Mouse (Mus musculus) C2C12 (cell line): ENCODE data around the gene Tent4a. TPM values are rescaled to one million over a fixed set of nuclear protein-coding genes. Genes with fewer than 3 reads are reported as not detected.

Experiments used
- H3K27me3 ChIP-seq: one replicate; pipeline ENCODE4 v1.6.1; 2011; ENCODE audit not compliant: control insufficient read depth, insufficient read depth, insufficient read length
- H3K36me3 ChIP-seq: one replicate; pipeline ENCODE4 v1.6.1; 2011; ENCODE audit not compliant: control insufficient read depth, insufficient read depth
- H3K4me3 ChIP-seq: one replicate; pipeline ENCODE4 v1.5.1; 2011; ENCODE audit warnings: mild to moderate bottlenecking, control low read depth; ENCODE audit not compliant: poor library complexity, insufficient read depth, severe bottlenecking
- H3K79me2 ChIP-seq: one replicate; pipeline ENCODE4 v1.6.1; 2011; ENCODE audit not compliant: control insufficient read depth, insufficient read depth
- H3K79me3 ChIP-seq: one replicate; pipeline ENCODE4 v1.6.1; 2011; ENCODE audit warnings: low read depth, control low read depth
- H3ac ChIP-seq: one replicate; pipeline ENCODE3; 2011; ENCODE audit warnings: low read depth; ENCODE audit not compliant: control insufficient read depth, insufficient read length
- CEBPB ChIP-seq: IDR thresholded peaks from one replicate; pipeline ENCODE4 v1.6.1; 2011; ENCODE audit warnings: low read depth, mild to moderate bottlenecking, control low read depth, moderate library complexity
- CTCF ChIP-seq: IDR thresholded peaks from one replicate; pipeline ENCODE4 v1.5.1; 2011; ENCODE audit not compliant: control insufficient read depth, insufficient read depth, insufficient read length
- FOSL1 ChIP-seq: IDR thresholded peaks from one replicate; pipeline ENCODE4 v1.8.0; 2011; ENCODE audit warnings: mild to moderate bottlenecking, low read length; ENCODE audit not compliant: poor library complexity, insufficient read depth, severe bottlenecking
- MAX ChIP-seq: IDR thresholded peaks from one replicate; pipeline ENCODE4 v1.6.1; 2011; ENCODE audit warnings: mild to moderate bottlenecking, control low read depth
- MYOD1 ChIP-seq: IDR thresholded peaks from one replicate; pipeline ENCODE4 v1.6.1; 2011; ENCODE audit warnings: low read depth; ENCODE audit not compliant: control insufficient read depth, insufficient read length
- MYOG ChIP-seq: IDR thresholded peaks from one replicate; pipeline ENCODE4 v1.6.1; 2011; ENCODE audit not compliant: control insufficient read depth, insufficient read length; ENCODE audit errors: extremely low read depth
- USF1 ChIP-seq: IDR thresholded peaks from one replicate; pipeline ENCODE4 v1.6.1; 2011; ENCODE audit warnings: low read depth, mild to moderate bottlenecking, control low read depth, moderate library complexity
- polyA plus RNA-seq: library from polyadenylated mRNA; unstranded; fragments of >200 nt; fragmentation: generic; extraction: Trizol; gene quantifications from one replicate; pipeline ENCODE4 v1.2.1, GENCODE M21; 2012; ENCODE audit warnings: missing spikeins

The Tent4a gene
- polyA plus RNA-seq, 1 experiment, result 19.2 TPM

DNA sequence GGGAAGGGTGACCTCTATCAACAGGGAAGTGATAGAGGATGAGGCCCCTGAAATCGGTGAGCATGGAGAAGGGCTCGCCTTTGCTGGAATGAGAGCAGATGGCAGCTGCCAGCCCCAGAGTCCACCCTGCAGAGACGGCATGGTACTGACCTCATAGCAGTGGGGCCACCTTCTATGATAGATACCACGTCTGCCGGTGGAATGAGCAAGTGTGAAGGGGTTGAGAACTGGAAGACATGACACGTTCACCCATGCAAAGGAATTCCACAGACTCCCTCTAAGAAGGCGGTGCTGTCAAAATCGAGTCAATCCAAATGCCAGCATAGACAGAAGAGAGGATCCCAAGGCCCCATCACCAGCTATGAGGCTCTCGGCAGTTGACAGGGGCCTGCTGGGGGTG is 19.8 kb upstream of the Tent4a start:
- H3K4me3 ChIP-seq, result no peak overlapping the region
- H3K27me3 ChIP-seq, result no peaks in the 10 kb centered on the region
- H3K36me3 ChIP-seq, result no peaks in the 10 kb centered on the region
- TF ChIP-seq MAX (no peak), CTCF (no peak), MYOG (no peak), MYOD1 (no peak), FOSL1 (no peak), CEBPB (no peak), USF1 (no peak)
- H3K79me3 ChIP-seq, result no peaks in the 10 kb centered on the region
- H3K79me2 ChIP-seq, result no peaks in the 10 kb centered on the region
- no peak overlapping the region for H3ac ChIP-seq

DNA sequence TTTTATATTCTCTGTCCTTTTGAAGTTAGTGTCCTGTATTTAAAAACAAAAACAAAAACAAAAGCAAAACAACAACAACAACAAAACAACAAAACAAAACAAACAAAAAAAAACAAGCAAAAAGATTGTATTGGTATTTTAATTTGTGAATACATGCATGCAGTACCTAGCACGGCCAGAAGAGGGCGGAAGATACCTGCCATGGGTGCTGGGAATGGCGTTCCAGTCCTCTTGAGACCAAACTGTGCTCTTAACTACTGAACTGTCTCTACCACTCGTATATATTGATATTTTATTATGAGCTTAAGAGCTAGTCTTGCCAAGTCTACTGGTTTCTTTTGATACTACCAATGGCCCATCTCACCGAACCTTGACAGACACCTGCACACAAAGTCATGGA is 18.6 kb upstream of the Tent4a start:
- Histone ChIP-seq H3K4me3 (no peak overlapping the region), H3K27me3 (no peaks in the 10 kb centered on the region), H3K79me3 (no peaks in the 10 kb centered on the region), H3K36me3 (no peaks in the 10 kb centered on the region), H3ac (no peak overlapping the region), H3K79me2 (no peaks in the 10 kb centered on the region)
- TF ChIP-seq CTCF, result no peak
- TF ChIP-seq MYOD1, result no peak
- no peak for TF ChIP-seq MAX
- TF ChIP-seq CEBPB, result no peak
- TF ChIP-seq USF1, result no peak
- TF ChIP-seq FOSL1, result no peak
- TF ChIP-seq MYOG, result no peak

DNA sequence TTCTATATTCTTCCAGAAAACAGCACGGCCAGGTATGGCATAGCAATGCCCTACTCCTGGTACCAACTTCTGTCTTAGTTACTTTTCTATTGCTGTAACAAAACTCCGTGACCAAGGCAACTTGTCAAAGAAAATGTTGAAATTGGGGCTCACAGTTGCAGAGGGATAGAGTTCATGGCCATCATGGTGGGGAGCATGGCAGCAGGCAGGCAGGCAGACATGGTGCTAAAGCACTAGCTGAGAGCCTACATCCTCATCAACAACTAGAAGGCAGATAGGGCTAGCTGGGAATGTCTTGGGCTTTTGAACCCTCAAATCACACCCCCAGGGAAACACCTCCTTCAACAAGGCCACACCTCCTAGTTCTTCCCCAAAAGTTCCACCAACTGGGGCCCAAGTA is 16.4 kb upstream of the Tent4a start:
- TF ChIP-seq FOSL1 (no peak), CTCF (no peak), CEBPB (no peak), MAX (no peak), MYOG (no peak), MYOD1 (no peak), USF1 (no peak)
- no peak overlapping the region for H3ac ChIP-seq
- H3K4me3 ChIP-seq, result no peak overlapping the region
- no peaks in the 10 kb centered on the region for H3K27me3 ChIP-seq
- no peaks in the 10 kb centered on the region for H3K79me2 ChIP-seq
- no peaks in the 10 kb centered on the region for H3K79me3 ChIP-seq
- no peaks in the 10 kb centered on the region for H3K36me3 ChIP-seq

DNA sequence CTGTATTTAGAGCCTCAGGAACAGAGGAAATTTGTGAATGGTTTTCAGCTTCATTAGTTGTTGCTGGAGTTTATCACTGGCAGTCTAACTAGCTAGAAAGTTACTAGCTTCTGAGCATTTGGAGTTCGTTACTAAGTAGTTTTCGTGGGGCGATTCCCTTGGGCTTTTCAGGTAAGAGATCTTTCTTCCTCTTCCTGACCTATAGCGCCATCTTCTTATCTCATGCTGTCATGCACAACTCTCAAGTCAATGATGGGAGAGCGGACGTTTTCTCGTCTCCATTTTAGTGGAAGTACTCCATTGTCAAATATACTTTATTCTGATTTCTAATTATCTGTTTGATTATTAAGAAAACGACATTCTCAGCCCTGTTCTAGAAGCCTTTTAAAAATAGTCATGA is 15.6 kb upstream of the Tent4a start:
- H3K79me2 ChIP-seq, result no peaks in the 10 kb centered on the region
- TF ChIP-seq CTCF (no peak), MYOD1 (no peak), FOSL1 (no peak), CEBPB (no peak), MYOG (no peak), MAX (no peak)
- no peak overlapping the region for H3K4me3 ChIP-seq
- H3K79me3 ChIP-seq, result no peaks in the 10 kb centered on the region
- H3K36me3 ChIP-seq, result no peaks in the 10 kb centered on the region
- H3K27me3 ChIP-seq, result no peaks in the 10 kb centered on the region
- H3ac ChIP-seq, result no peak overlapping the region

DNA sequence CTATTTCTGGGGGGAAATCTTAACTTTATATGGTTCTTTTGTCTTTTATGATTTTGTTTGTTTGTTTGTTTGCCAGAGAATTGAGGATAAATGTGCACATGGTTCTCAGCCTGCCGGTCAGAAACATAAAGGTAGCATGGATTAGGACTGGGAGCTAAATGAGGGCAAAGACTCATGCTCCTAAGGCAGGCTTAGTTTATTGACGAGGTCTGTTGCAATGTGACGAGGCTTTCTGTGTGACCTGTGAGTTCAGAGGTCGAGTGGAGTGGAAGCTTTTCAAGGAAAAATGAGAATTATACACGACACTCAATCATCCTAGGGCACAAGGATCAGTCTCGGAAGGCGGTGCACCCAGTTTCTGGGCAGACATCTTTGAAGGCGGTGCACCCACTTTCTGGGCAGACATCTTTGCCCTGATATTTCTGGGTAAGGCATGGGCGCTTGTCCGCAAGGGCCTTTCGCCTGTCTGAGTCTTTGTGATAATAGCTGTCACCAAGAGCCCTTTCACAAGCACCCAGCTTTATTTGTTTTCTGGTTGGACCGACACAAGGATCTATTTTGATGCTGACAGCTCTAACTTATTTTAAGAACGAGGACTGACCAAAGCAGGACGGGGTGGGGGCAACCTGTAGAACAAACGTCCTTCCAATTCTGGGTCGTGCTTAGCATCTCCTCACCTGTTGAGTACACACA is 13.2 kb upstream of the Tent4a start:
- Histone ChIP-seq H3K27me3 (no peaks in the 10 kb centered on the region), H3ac (no peak overlapping the region), H3K4me3 (no peak overlapping the region), H3K79me3 (no peaks in the 10 kb centered on the region), H3K79me2 (no peaks in the 10 kb centered on the region), H3K36me3 (no peaks in the 10 kb centered on the region)
- TF ChIP-seq MAX (no peak), CTCF (no peak), FOSL1 (no peak), USF1 (no peak), MYOG (no peak), MYOD1 (no peak), CEBPB (no peak)
